Mouse (Mus musculus) urinary bladder, postnatal 25 days (tissue): Measurements from ENCODE around the gene Gm21738.
"Not testable (repeated sequence)": the region's sequence is repeated elsewhere in the genome, so short reads cannot be mapped to it uniquely, and the experiment has no call there.

Source experiments
- DNase-seq: peaks from one replicate; pipeline ENCODE4 v3.0.0; 2022; ENCODE audit warnings: low spot score

The Gm21738 gene

GRCm38 (mm10) chr14:19418830-19419229 lies at the start of gene Gm21738:
Gene Gm21738, minus strand, starts transcription at chr14:19418930.
- DNase-seq: not testable (repeated sequence)

DNA sequence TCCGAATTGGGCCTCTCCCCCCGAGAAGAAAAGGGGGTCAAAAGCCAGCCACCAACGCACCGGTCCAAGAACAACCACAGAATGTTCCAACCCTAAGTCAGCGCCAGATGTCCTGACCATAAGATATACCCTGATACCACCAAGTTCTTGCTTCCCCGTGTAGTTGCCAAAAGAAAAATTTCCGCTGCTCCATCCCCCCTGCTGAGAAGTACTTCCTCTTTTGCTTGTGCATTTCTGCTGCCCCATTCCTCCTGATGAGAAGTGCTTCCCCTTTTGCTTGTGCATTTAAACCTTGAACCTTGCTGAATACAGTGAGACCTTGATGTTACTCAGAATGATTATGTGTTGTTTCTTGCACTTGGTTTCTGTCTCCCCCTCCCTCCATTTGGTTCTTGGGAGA lies 35.0 kb downstream of the Gm21738 start:
- not testable (repeated sequence) for DNase-seq
